Mouse (Mus musculus) lung, postnatal 0 days (tissue): ENCODE results near the gene Rbm20. TPM values are rescaled to one million over a fixed set of nuclear protein-coding genes. Genes with fewer than 3 reads are reported as not detected.

Experiments
- ATAC-seq: fragments of 200-750 bp; cut with Nextera tagmentation; 2 replicates; pipeline ENCODE4 v1.8.0; 2017; ENCODE audit warnings: moderate library complexity
- DNase-seq: peaks from one replicate; pipeline ENCODE4 v3.0.0-alpha.2; 2016; ENCODE audit warnings: low spot score
- H3K27ac ChIP-seq: fragments of 300-500 bp; sonication (generic); 2 replicates; pipeline ENCODE4 v1.5.1; 2014; ENCODE audit warnings: antibody characterized with exemption, mild to moderate bottlenecking, low read length, mixed read lengths
- H3K27me3 ChIP-seq: fragments of 300-500 bp; sonication (generic); replicated peaks from 2 replicates; pipeline ENCODE4 v1.6.1; 2014; ENCODE audit warnings: low read length, mixed read lengths; ENCODE audit not compliant: insufficient read depth
- H3K36me3 ChIP-seq: fragments of 300-500 bp; sonication (generic); 2 replicates; pipeline ENCODE4 v1.6.1; 2014; ENCODE audit warnings: low read length, mixed read lengths; ENCODE audit not compliant: insufficient read depth
- H3K4me1 ChIP-seq: fragments of 300-500 bp; sonication (generic); 2 replicates; pipeline ENCODE4 v1.6.1; 2014; ENCODE audit warnings: antibody characterized with exemption, low read depth, low read length, mixed read lengths; ENCODE audit not compliant: insufficient read depth
- H3K4me2 ChIP-seq: fragments of 300-500 bp; sonication (generic); replicated peaks from 2 replicates; pipeline ENCODE4 v1.6.1; 2014; ENCODE audit warnings: low read depth, mild to moderate bottlenecking, low read length, moderate library complexity, mixed read lengths
- H3K4me3 ChIP-seq: fragments of 300-500 bp; sonication (generic); 2 replicates; pipeline ENCODE4 v1.5.1; 2014; ENCODE audit warnings: low read depth, low read length
- H3K9ac ChIP-seq: fragments of 300-500 bp; sonication (generic); replicated peaks from 2 replicates; pipeline ENCODE4 v1.6.1; 2014; ENCODE audit warnings: low read depth, mild to moderate bottlenecking
- H3K9me3 ChIP-seq: fragments of 300-500 bp; sonication (generic); 2 replicates; pipeline ENCODE4 v1.6.1; 2016; ENCODE audit warnings: low read length, mixed read lengths
- CTCF ChIP-seq: IDR thresholded peaks from 2 replicates; pipeline ENCODE4 v1.5.1; 2016; ENCODE audit warnings: antibody characterized with exemption, mild to moderate bottlenecking
- EP300 ChIP-seq: IDR thresholded peaks from 2 replicates; pipeline ENCODE4 v1.6.1; 2016; ENCODE audit warnings: antibody characterized with exemption, mild to moderate bottlenecking, control low read depth
- WGBS: fragments of 180-500 bp; shearing (Covaris S2); extraction: QIAGEN DNeasy Blood & Tissue Kit; methylation state at CpG from one replicate; pipeline ENCODE4 v1.1.7; 2014; 5-methylcytosine and 5-hydroxymethylcytosine counted together
- polyA plus RNA-seq: library from polyadenylated mRNA; unstranded; fragments of >200 nt; fragmentation: Nextera tagmentation; extraction: Ambion mirVana; gene quantifications from 2 replicates; pipeline ENCODE4 v1.2.1, GENCODE M21; 2015

Gene Rbm20
- polyA plus RNA-seq, 1 experiment from 2014 or later, result 0.51 TPM

- 61% methylated on average over 6 of the region's 6 CpGs for WGBS
- DNase-seq, result peak; percentile 28
- Histone ChIP-seq H3K4me2 (no peak overlapping the region), H3K9ac (no peak overlapping the region), H3K36me3 (no peaks in the 10 kb centered on the region), H3K9me3 (no peaks in the 10 kb centered on the region), H3K4me3 (no peak overlapping the region), H3K27ac (no peak overlapping the region), H3K27me3 (no peaks in the 10 kb centered on the region), H3K4me1 (peaks cover 7% of the 10 kb centered on the region; the same call in 1 of the 2 replicates)
- TF ChIP-seq CTCF (no peak), EP300 (no peak)
- no peak for ATAC-seq
Observed at GRCm38 (mm10) chr19:53857962-53858361, 180.9 kb downstream of the Rbm20 start.

- no peaks in the 10 kb centered on the region for H3K27me3 ChIP-seq
- H3K9ac ChIP-seq, result no peak overlapping the region
- H3K9me3 ChIP-seq, result no peaks in the 10 kb centered on the region
- H3K27ac ChIP-seq, result no peak overlapping the region
- no peak overlapping the region for H3K4me2 ChIP-seq
- no peaks in the 10 kb centered on the region for H3K36me3 ChIP-seq
- H3K4me3 ChIP-seq, result no peak overlapping the region
- 32% methylated on average over 9 of the region's 9 CpGs for WGBS
- H3K4me1 ChIP-seq, result peaks cover 7% of the 10 kb centered on the region; the same call in 1 of the 2 replicates
- ATAC-seq (peak; percentile 67), DNase-seq (peak; percentile 58)
- TF ChIP-seq EP300, result no peak
- no peak for TF ChIP-seq CTCF
Observed at GRCm38 (mm10) chr19:53859149-53859548, 182.0 kb downstream of the Rbm20 start.

GRCm38 (mm10) chr19:53859593-53859992 is 182.5 kb downstream of the Rbm20 start:
- Histone ChIP-seq H3K27ac (no peak overlapping the region), H3K9ac (no peak overlapping the region), H3K4me3 (no peak overlapping the region), H3K4me2 (no peak overlapping the region), H3K4me1 (peaks cover 7% of the 10 kb centered on the region; the same call in 1 of the 2 replicates), H3K27me3 (no peaks in the 10 kb centered on the region), H3K36me3 (no peaks in the 10 kb centered on the region), H3K9me3 (no peaks in the 10 kb centered on the region)
- 66% methylated on average over 7 of the region's 7 CpGs for WGBS
- ATAC-seq, result no peak
- DNase-seq, result no peak
- TF ChIP-seq CTCF (no peak), EP300 (no peak)

GRCm38 (mm10) chr19:53861346-53861745 is 184.2 kb downstream of the Rbm20 start:
- no peaks in the 10 kb centered on the region for H3K9me3 ChIP-seq
- H3K9ac ChIP-seq, result no peak overlapping the region
- no peaks in the 10 kb centered on the region for H3K27me3 ChIP-seq
- ATAC-seq (no peak), DNase-seq (no peak)
- TF ChIP-seq CTCF (no peak), EP300 (no peak)
- H3K4me3 ChIP-seq, result no peak overlapping the region
- H3K36me3 ChIP-seq, result no peaks in the 10 kb centered on the region
- peaks cover 7% of the 10 kb centered on the region; the same call in 1 of the 2 replicates for H3K4me1 ChIP-seq
- no peak overlapping the region for H3K4me2 ChIP-seq
- 71% methylated on average over 7 of the region's 7 CpGs for WGBS
- no peak overlapping the region for H3K27ac ChIP-seq

DNA sequence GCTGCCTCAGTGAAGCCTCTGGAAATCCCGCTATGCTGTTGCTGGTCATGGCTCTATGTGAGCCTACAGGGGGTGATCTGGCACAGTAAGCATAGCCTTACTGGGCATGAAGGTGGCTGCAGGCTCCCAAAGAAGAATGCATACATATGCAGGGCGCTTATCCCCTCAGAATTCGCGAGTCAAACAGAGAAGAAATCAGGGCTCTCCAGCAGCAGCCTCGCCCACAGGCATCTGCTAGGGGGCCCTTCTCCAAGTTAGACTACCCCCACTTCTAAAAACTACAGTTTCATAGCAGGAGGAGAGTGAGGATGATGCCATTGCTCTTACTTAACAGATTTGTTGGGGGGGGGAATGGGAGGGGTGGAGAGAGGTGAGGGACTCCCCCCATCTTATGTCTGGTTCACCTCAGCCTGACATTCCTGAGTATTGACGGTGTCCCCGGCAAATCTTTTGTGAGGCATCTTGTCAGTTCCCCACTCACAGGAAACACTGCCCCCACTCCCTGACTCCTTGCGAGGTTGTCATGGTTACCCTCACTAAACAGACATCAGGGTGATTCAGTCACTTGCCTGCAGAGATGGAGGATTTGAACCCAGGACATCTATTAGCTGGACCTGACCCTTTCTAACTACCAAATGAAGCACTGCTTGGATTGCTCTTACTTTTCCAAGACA is 185.6 kb downstream of the Rbm20 start:
- no peaks in the 10 kb centered on the region for H3K36me3 ChIP-seq
- no peak overlapping the region for H3K27ac ChIP-seq
- H3K9ac ChIP-seq, result no peak overlapping the region
- no peak for DNase-seq
- H3K27me3 ChIP-seq, result no peaks in the 10 kb centered on the region
- peaks cover 7% of the 10 kb centered on the region; the same call in 1 of the 2 replicates for H3K4me1 ChIP-seq
- no peak for TF ChIP-seq CTCF
- no peak for TF ChIP-seq EP300
- no peaks in the 10 kb centered on the region for H3K9me3 ChIP-seq
- ATAC-seq, result no peak
- WGBS, result 73% methylated on average over 8 of the region's 8 CpGs
- H3K4me3 ChIP-seq, result no peak overlapping the region
- no peak overlapping the region for H3K4me2 ChIP-seq

GRCm38 (mm10) chr19:53867238-53867637 is 190.1 kb downstream of the Rbm20 start:
- ATAC-seq (no peak), DNase-seq (no peak)
- Histone ChIP-seq H3K4me2 (no peak overlapping the region), H3K9ac (no peak overlapping the region), H3K27me3 (no peaks in the 10 kb centered on the region), H3K4me1 (no peaks in the 10 kb centered on the region), H3K36me3 (no peaks in the 10 kb centered on the region), H3K27ac (no peak overlapping the region), H3K4me3 (no peak overlapping the region), H3K9me3 (no peaks in the 10 kb centered on the region)
- TF ChIP-seq EP300 (no peak), CTCF (no peak)

DNA sequence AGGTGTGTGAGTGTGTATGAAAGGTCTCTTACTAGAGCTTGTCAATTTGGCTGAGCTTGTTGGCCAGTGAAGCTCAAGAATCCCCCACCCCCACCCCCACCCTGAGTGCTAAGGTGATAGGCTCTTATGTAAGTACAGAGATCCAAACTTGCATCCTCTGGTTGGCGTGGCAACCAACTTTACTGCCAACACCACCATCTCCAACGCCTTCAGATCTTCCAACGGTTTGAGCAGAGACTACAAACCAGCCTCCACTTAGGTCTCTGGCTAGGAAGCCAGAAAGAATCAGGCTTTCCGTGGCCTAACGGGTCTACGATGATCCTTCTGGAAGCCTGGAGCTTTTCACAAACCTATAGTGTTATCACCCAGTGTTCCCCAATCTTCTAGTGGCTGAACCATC is 191.0 kb downstream of the Rbm20 start:
- no peak overlapping the region for H3K4me2 ChIP-seq
- no peak overlapping the region for H3K4me3 ChIP-seq
- H3K4me1 ChIP-seq, result no peaks in the 10 kb centered on the region
- TF ChIP-seq EP300, result no peak
- TF ChIP-seq CTCF, result no peak
- ATAC-seq (no peak), DNase-seq (no peak)
- WGBS, result 83% methylated on average over 6 of the region's 6 CpGs
- no peak overlapping the region for H3K27ac ChIP-seq
- no peaks in the 10 kb centered on the region for H3K27me3 ChIP-seq
- H3K9ac ChIP-seq, result no peak overlapping the region
- no peaks in the 10 kb centered on the region for H3K36me3 ChIP-seq
- H3K9me3 ChIP-seq, result no peaks in the 10 kb centered on the region
